10 mouse cellular contexts compared by ENCODE assay signal in the genomic region with DNA sequence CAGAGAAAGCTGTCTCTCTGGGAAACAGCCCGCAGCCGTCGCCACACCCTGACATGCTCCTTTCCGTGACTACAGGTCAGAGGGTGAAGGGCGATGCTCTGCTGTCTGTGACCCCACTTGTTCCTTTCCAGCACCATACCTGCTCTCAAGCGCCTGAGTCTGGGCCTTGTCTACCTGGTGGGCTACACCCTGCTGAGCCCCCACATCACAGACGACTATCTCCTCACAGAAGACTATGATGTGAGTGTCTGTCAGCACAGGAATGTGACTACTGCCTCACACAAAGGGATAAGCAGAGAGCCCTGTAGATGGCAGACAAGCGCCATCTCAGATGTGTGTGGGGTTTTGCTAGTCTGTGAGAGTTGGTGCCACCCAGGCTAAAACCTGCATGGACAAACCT. TPM values are rescaled to one million over a fixed set of nuclear protein-coding genes. Genes with fewer than 3 reads are reported as not detected.
DNase-seq lines count a peak whose midpoint lies in the region; ATAC-seq and TF ChIP-seq lines count a peak whose summit lies in the region.
"Had no signal": no experiment of that assay in that cellular context is flagged by ENCODE, and none has a peak within 500 bp of the region (broad histone marks: within the 10 kb centered on the region; RNA-seq: fewer than 3 reads in every experiment).

No protein-coding gene starts in this region.

- H3K9ac ChIP-seq in heart, postnatal 0 days (replicated peaks; ENCODE audit: low read depth, low read length): no peak overlapping the region
- no peak overlapping the region for H3K9ac ChIP-seq in heart, embryonic 12.5 days
- H3K9ac ChIP-seq in neural tube, embryonic 13.5 days: no peak overlapping the region
- H3K9ac ChIP-seq: embryonic facial prominence, embryonic 12.5 days had no signal

- no peak overlapping the region for H3K4me2 ChIP-seq in heart, postnatal 0 days (ENCODE audit: low read depth, low read length)
- no peak overlapping the region for H3K4me2 ChIP-seq in heart, embryonic 12.5 days
- H3K4me2 ChIP-seq in neural tube, embryonic 13.5 days: no peak overlapping the region
- H3K4me2 ChIP-seq: embryonic facial prominence, embryonic 12.5 days had no signal

- TF ChIP-seq EP300 in heart, postnatal 0 days (IDR thresholded peaks at IDR 0.05; ENCODE audit: low read depth): no peak

- no peak for ATAC-seq in heart, postnatal 0 days (ENCODE audit: insufficient read depth, low read depth)
- ATAC-seq in heart, embryonic 12.5 days (ENCODE audit: insufficient number of reproducible peaks, low FRiP score): no peak
- 0 out of 2 replicates have a peak, but pooled peaks have one; percentile 10 for ATAC-seq in neural tube, embryonic 13.5 days (ENCODE audit: low read depth)

- WGBS in heart, postnatal 0 days: 69% methylated on average over 8 of the region's 8 CpGs
- WGBS in heart, embryonic 12.5 days: 73% methylated on average over 8 of the region's 8 CpGs
- 81% methylated on average over 8 of the region's 8 CpGs for WGBS in neural tube, embryonic 13.5 days
- WGBS in hindbrain, embryonic 10.5 days: 75% methylated on average over 8 of the region's 8 CpGs

- no peak overlapping the region for H3K4me3 ChIP-seq in heart, postnatal 0 days (ENCODE audit: low read depth, low read length)
- no peak overlapping the region for H3K4me3 ChIP-seq in heart, embryonic 12.5 days
- no peak overlapping the region for H3K4me3 ChIP-seq in neural tube, embryonic 13.5 days
- no peak overlapping the region for H3K4me3 ChIP-seq in hindbrain, embryonic 10.5 days
- H3K4me3 ChIP-seq: embryonic facial prominence, embryonic 12.5 days had no signal

- H3K27ac ChIP-seq in heart, postnatal 0 days (ENCODE audit: low read depth): no peak overlapping the region
- H3K27ac ChIP-seq in heart, embryonic 12.5 days (ENCODE audit: poor library complexity, severe bottlenecking): no peak overlapping the region
- H3K27ac ChIP-seq in neural tube, embryonic 13.5 days (replicated peaks): no peak overlapping the region
- no peak overlapping the region for H3K27ac ChIP-seq in hindbrain, embryonic 10.5 days
- H3K27ac ChIP-seq: embryonic facial prominence, embryonic 12.5 days had no signal

- DNase-seq in heart, postnatal 0 days (ENCODE audit: low spot score): no peak
- DNase-seq in neural tube, embryonic 10.5 days (ENCODE audit: extremely low spot score, low spot score): no peak
- peak; percentile 52 for DNase-seq in ZHBTc4 (ENCODE audit: low read depth, low spot score)
- DNase-seq in thymus, postnatal 0 days (ENCODE audit: low spot score): peak; percentile 43
- no peak for DNase-seq in ovary, postnatal 36 days (ENCODE audit: low spot score)
- DNase-seq in hindbrain, embryonic 10.5 days (ENCODE audit: low spot score): no peak
- DNase-seq: lung, postnatal 10 days had no signal

- TF ChIP-seq CTCF in heart, postnatal 0 days (IDR thresholded peaks at IDR 0.05; ENCODE audit: low read depth): peak; percentile 39

- H3K4me1 ChIP-seq in heart, postnatal 0 days (ENCODE audit: control insufficient read depth, insufficient read depth): peaks cover 5% of the 10 kb centered on the region; the same call in 1 of the 2 replicates
- peaks cover 17% of the 10 kb centered on the region for H3K4me1 ChIP-seq in heart, embryonic 12.5 days (replicated peaks)
- no peaks in the 10 kb centered on the region for H3K4me1 ChIP-seq in neural tube, embryonic 13.5 days (replicated peaks)
- peaks cover 5% of the 10 kb centered on the region; the same call in 1 of the 2 replicates for H3K4me1 ChIP-seq in hindbrain, embryonic 10.5 days (replicated peaks)
- H3K4me1 ChIP-seq: embryonic facial prominence, embryonic 12.5 days had no signal

- peaks cover 71% of the 10 kb centered on the region for H3K36me3 ChIP-seq in heart, postnatal 0 days (replicated peaks; ENCODE audit: control insufficient read depth, insufficient read depth, low read length)
- H3K36me3 ChIP-seq in heart, embryonic 12.5 days: peaks cover 74% of the 10 kb centered on the region
- peaks cover 74% of the 10 kb centered on the region for H3K36me3 ChIP-seq in neural tube, embryonic 13.5 days
- H3K36me3 ChIP-seq in hindbrain, embryonic 10.5 days: peaks cover 85% of the 10 kb centered on the region

- no peaks in the 10 kb centered on the region for H3K9me3 ChIP-seq in heart, postnatal 0 days (replicated peaks; ENCODE audit: control insufficient read depth, low read length)
- H3K9me3 ChIP-seq in heart, embryonic 12.5 days (replicated peaks): no peaks in the 10 kb centered on the region
- H3K9me3 ChIP-seq in neural tube, embryonic 13.5 days: no peaks in the 10 kb centered on the region
- H3K9me3 ChIP-seq in hindbrain, embryonic 10.5 days: no peaks in the 10 kb centered on the region
- H3K9me3 ChIP-seq: embryonic facial prominence, embryonic 12.5 days had no signal

- no peaks in the 10 kb centered on the region for H3K27me3 ChIP-seq in heart, postnatal 0 days (ENCODE audit: control insufficient read depth, insufficient read depth, low read length)
- H3K27me3 ChIP-seq in heart, embryonic 12.5 days (replicated peaks): no peaks in the 10 kb centered on the region
- H3K27me3 ChIP-seq in neural tube, embryonic 13.5 days: no peaks in the 10 kb centered on the region
- H3K27me3 ChIP-seq in hindbrain, embryonic 10.5 days (ENCODE audit: insufficient read depth, poor library complexity, severe bottlenecking): no peaks in the 10 kb centered on the region
- H3K27me3 ChIP-seq: embryonic facial prominence, embryonic 12.5 days had no signal

RNA-seq across cellular contexts. Expression of a gene that starts 10.6 kb away (rescaled TPM):
- 94.9 and 106 TPM in 2 replicates for total RNA-seq in heart, postnatal 0 days (2014; rRNA removed; ENCODE audit: low replicate concordance)
- 85.6 and 97.0 TPM in 2 replicates for polyA plus RNA-seq in heart, postnatal 0 days (2015; fragmentation: Nextera tagmentation; extraction: Ambion mirVana)
- 105 and 107 TPM in 2 replicates for polyA plus RNA-seq in heart, embryonic 12.5 days (2016; fragmentation: Nextera tagmentation; extraction: Ambion mirVana)
- 110 and 120 TPM in 2 replicates for polyA plus RNA-seq in neural tube, embryonic 13.5 days (2015; fragmentation: Nextera tagmentation; extraction: Ambion mirVana)
- 368 and 388 TPM in 2 replicates for polyA plus RNA-seq in thymus, postnatal 0 days (2015; fragmentation: Nextera tagmentation; extraction: Ambion mirVana)
- 215 and 232 TPM in 2 replicates for polyA plus RNA-seq in hindbrain, embryonic 10.5 days (2016; fragmentation: Nextera tagmentation; extraction: Ambion mirVana)

RNA-seq across cellular contexts. Expression of a gene that starts 10.8 kb away (rescaled TPM):
- total RNA-seq in heart, postnatal 0 days (2014; rRNA removed; ENCODE audit: low replicate concordance): 407 and 409 TPM in 2 replicates
- 423 and 432 TPM in 2 replicates for polyA plus RNA-seq in heart, postnatal 0 days (2015; fragmentation: Nextera tagmentation; extraction: Ambion mirVana)
- polyA plus RNA-seq in heart, embryonic 12.5 days (2016; fragmentation: Nextera tagmentation; extraction: Ambion mirVana): 345 and 349 TPM in 2 replicates
- polyA plus RNA-seq in neural tube, embryonic 13.5 days (2015; fragmentation: Nextera tagmentation; extraction: Ambion mirVana): 259 and 270 TPM in 2 replicates
- polyA plus RNA-seq in thymus, postnatal 0 days (2015; fragmentation: Nextera tagmentation; extraction: Ambion mirVana): 321 and 329 TPM in 2 replicates
- 410 and 445 TPM in 2 replicates for polyA plus RNA-seq in hindbrain, embryonic 10.5 days (2016; fragmentation: Nextera tagmentation; extraction: Ambion mirVana)

RNA-seq across cellular contexts. Expression of a gene that starts 37.2 kb away (rescaled TPM):
- 2.4 and 6.3 TPM in 2 replicates for total RNA-seq in heart, postnatal 0 days (2014; rRNA removed; ENCODE audit: low replicate concordance)
- 4.3 and 4.5 TPM in 2 replicates for polyA plus RNA-seq in heart, postnatal 0 days (2015; fragmentation: Nextera tagmentation; extraction: Ambion mirVana)
- polyA plus RNA-seq in heart, embryonic 12.5 days (2016; fragmentation: Nextera tagmentation; extraction: Ambion mirVana): 4.4 and 4.9 TPM in 2 replicates
- 6.0 and 7.9 TPM in 2 replicates for polyA plus RNA-seq in neural tube, embryonic 13.5 days (2015; fragmentation: Nextera tagmentation; extraction: Ambion mirVana)
- 157 and 167 TPM in 2 replicates for polyA plus RNA-seq in thymus, postnatal 0 days (2015; fragmentation: Nextera tagmentation; extraction: Ambion mirVana)
- 7.9 and 8.2 TPM in 2 replicates for polyA plus RNA-seq in hindbrain, embryonic 10.5 days (2016; fragmentation: Nextera tagmentation; extraction: Ambion mirVana)

RNA-seq across cellular contexts. Expression of a gene that starts 38.5 kb away (rescaled TPM):
- total RNA-seq in heart, postnatal 0 days (2014; rRNA removed; ENCODE audit: low replicate concordance): 49.3 and 50.5 TPM in 2 replicates
- polyA plus RNA-seq in heart, postnatal 0 days (2015; fragmentation: Nextera tagmentation; extraction: Ambion mirVana): 61.1 and 62.7 TPM in 2 replicates
- 37.4 and 40.0 TPM in 2 replicates for polyA plus RNA-seq in heart, embryonic 12.5 days (2016; fragmentation: Nextera tagmentation; extraction: Ambion mirVana)
- polyA plus RNA-seq in neural tube, embryonic 13.5 days (2015; fragmentation: Nextera tagmentation; extraction: Ambion mirVana): 43.2 and 43.7 TPM in 2 replicates
- 77.7 and 80.4 TPM in 2 replicates for polyA plus RNA-seq in thymus, postnatal 0 days (2015; fragmentation: Nextera tagmentation; extraction: Ambion mirVana)
- polyA plus RNA-seq in hindbrain, embryonic 10.5 days (2016; fragmentation: Nextera tagmentation; extraction: Ambion mirVana): 39.6 and 43.6 TPM in 2 replicates

RNA-seq across cellular contexts. Expression of a gene that starts 39.8 kb away (rescaled TPM):
- 119 and 153 TPM in 2 replicates for total RNA-seq in heart, postnatal 0 days (2014; rRNA removed; ENCODE audit: low replicate concordance)
- polyA plus RNA-seq in heart, postnatal 0 days (2015; fragmentation: Nextera tagmentation; extraction: Ambion mirVana): 492 and 535 TPM in 2 replicates
- 352 and 365 TPM in 2 replicates for polyA plus RNA-seq in heart, embryonic 12.5 days (2016; fragmentation: Nextera tagmentation; extraction: Ambion mirVana)
- 687 and 693 TPM in 2 replicates for polyA plus RNA-seq in neural tube, embryonic 13.5 days (2015; fragmentation: Nextera tagmentation; extraction: Ambion mirVana)
- 541 and 549 TPM in 2 replicates for polyA plus RNA-seq in thymus, postnatal 0 days (2015; fragmentation: Nextera tagmentation; extraction: Ambion mirVana)
- 446 and 555 TPM in 2 replicates for polyA plus RNA-seq in hindbrain, embryonic 10.5 days (2016; fragmentation: Nextera tagmentation; extraction: Ambion mirVana)

Comparison
In these comparisons a context has a peak if more than half of its experiments do, and no peak if none do; other contexts are left out.
1. DNase-seq: peak in ZHBTc4 (single experiment) and thymus, postnatal 0 days (single experiment); none in heart, postnatal 0 days (single experiment), neural tube, embryonic 10.5 days (single experiment), ovary, postnatal 36 days (single experiment) and hindbrain, embryonic 10.5 days (single experiment).
2. RNA of a gene that starts 37.2 kb away (polyA plus RNA-seq): 157 to 167 TPM in thymus, postnatal 0 days; 7.9 to 8.2 TPM in hindbrain, embryonic 10.5 days, 6.0 to 7.9 TPM in neural tube, embryonic 13.5 days, 4.4 to 4.9 TPM in heart, embryonic 12.5 days and 4.3 to 4.5 TPM in heart, postnatal 0 days; every median in the first group is over 10 times any median in the second.